Mouse (Mus musculus): ENCODE results near the gene Gm10153. TPM values are rescaled to one million over a fixed set of nuclear protein-coding genes. Genes with fewer than 3 reads are reported as not detected.
"Not testable (repeated sequence)": the region's sequence is repeated elsewhere in the genome, so short reads cannot be mapped to it uniquely, and the experiment has no call there.

The Gm10153 gene
- polyA plus RNA-seq, 1 experiment from 2014 or later = not detected

DNA sequence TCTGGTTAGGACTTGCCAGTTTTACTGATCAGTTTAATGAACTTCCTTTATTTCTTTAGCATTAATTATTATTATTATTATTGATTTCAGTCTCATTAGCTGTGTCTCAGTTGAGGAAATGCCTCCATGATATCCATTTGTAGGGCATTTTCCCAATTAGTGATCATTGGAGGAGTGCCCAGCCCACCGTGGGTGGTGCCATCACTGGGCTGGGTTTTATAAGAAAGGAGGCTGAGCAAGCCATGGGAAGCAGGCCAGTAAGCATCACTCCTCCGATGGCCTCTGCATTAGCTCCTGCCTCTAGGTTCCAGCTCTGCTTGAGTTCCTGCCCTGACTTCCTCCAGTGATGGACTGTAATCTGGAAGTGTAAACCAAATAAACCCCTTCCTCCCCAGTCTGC is 2.0 kb downstream of the Gm10153 start:
- 68% methylated on average over 2 of the region's 2 CpGs for WGBS
- H3K27ac ChIP-seq = no peak overlapping the region
- H3K9me3 ChIP-seq (ENCODE audit: control insufficient read depth, low read length) = no peaks in the 10 kb centered on the region

DNA sequence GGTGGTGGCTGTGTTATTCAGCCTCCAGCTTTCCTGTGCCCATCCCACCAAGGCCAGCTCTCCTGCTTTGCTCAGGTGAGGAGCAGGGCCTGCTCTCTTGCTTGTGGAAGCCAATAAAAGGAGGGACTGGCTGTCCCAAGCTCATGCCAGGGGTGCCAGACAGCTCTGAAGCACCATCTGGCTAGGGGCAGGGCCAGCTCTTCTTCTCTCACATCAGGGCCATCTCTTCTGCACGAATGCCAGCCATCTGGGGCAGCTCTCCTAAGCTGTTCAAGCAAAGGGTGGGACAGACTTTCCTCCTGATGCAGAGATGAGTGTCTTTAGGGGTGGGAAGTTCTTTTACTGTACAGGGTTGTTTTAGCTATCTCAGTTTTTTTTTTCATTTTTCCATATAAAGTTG is 9.2 kb downstream of the Gm10153 start:
- DNase-seq (ENCODE audit: low spot score) = no peak
- Histone ChIP-seq H3K4me3 (replicated peaks; ENCODE audit: low read length) (no peak overlapping the region), H3K9me3 (ENCODE audit: control insufficient read depth, low read length) (no peaks in the 10 kb centered on the region), H3K36me3 (replicated peaks; ENCODE audit: control insufficient read depth, insufficient read depth) (no peaks in the 10 kb centered on the region), H3K4me2 (replicated peaks) (no peak overlapping the region), H3K27ac (no peak overlapping the region), H3K9ac (no peak overlapping the region), H3K4me1 (replicated peaks; ENCODE audit: control insufficient read depth, insufficient read depth, low read length) (no peaks in the 10 kb centered on the region), H3K27me3 (ENCODE audit: control insufficient read depth, insufficient read depth, low read length) (no peaks in the 10 kb centered on the region)
- WGBS = 52% methylated on average over 1 of the region's 1 CpGs
- no peak for ATAC-seq (ENCODE audit: low FRiP score)

More for the DNA sequence above, 2.0 kb downstream of the Gm10153 start:
- no peak for DNase-seq (ENCODE audit: low spot score)
- Histone ChIP-seq H3K4me1 (replicated peaks; ENCODE audit: control insufficient read depth, insufficient read depth, low read length) (no peaks in the 10 kb centered on the region), H3K4me2 (replicated peaks) (no peak overlapping the region), H3K36me3 (replicated peaks; ENCODE audit: control insufficient read depth, insufficient read depth) (no peaks in the 10 kb centered on the region), H3K9ac (no peak overlapping the region), H3K27me3 (ENCODE audit: control insufficient read depth, insufficient read depth, low read length) (no peaks in the 10 kb centered on the region), H3K4me3 (replicated peaks; ENCODE audit: low read length) (no peak overlapping the region)
- ATAC-seq (ENCODE audit: low FRiP score) = no peak

- Histone ChIP-seq H3K36me3 (replicated peaks; ENCODE audit: control insufficient read depth, insufficient read depth) (no peaks in the 10 kb centered on the region), H3K4me3 (replicated peaks; ENCODE audit: low read length) (no peak overlapping the region), H3K4me1 (replicated peaks; ENCODE audit: control insufficient read depth, insufficient read depth, low read length) (no peaks in the 10 kb centered on the region), H3K9me3 (ENCODE audit: control insufficient read depth, low read length) (no peaks in the 10 kb centered on the region), H3K9ac (no peak overlapping the region), H3K27ac (no peak overlapping the region), H3K27me3 (ENCODE audit: control insufficient read depth, insufficient read depth, low read length) (no peaks in the 10 kb centered on the region), H3K4me2 (replicated peaks) (no peak overlapping the region)
- WGBS = 94% methylated on average over 1 of the region's 1 CpGs
- DNase-seq (ENCODE audit: low spot score) = no peak
- no peak for ATAC-seq (ENCODE audit: low FRiP score)
Measured at GRCm38 (mm10) chr7:142178685-142179084, 11.5 kb downstream of the Gm10153 start.

GRCm38 (mm10) chr7:142175905-142176304 is 14.3 kb downstream of the Gm10153 start, which contains the start of gene Krtap5-2:
Gene Krtap5-2, minus strand, starts transcription at chr7:142176005.
- not testable (repeated sequence) for H3K9ac ChIP-seq; H3K4me1 ChIP-seq (replicated peaks; ENCODE audit: control insufficient read depth, insufficient read depth, low read length); H3K9me3 ChIP-seq (ENCODE audit: control insufficient read depth, low read length); ATAC-seq (ENCODE audit: low FRiP score); H3K27ac ChIP-seq; H3K4me2 ChIP-seq (replicated peaks); DNase-seq (ENCODE audit: low spot score); H3K36me3 ChIP-seq (replicated peaks; ENCODE audit: control insufficient read depth, insufficient read depth); H3K27me3 ChIP-seq (ENCODE audit: control insufficient read depth, insufficient read depth, low read length); H3K4me3 ChIP-seq (replicated peaks; ENCODE audit: low read length)

GRCm38 (mm10) chr7:142169836-142170235 is 20.4 kb downstream of the Gm10153 start:
- Histone ChIP-seq H3K4me3 (replicated peaks; ENCODE audit: low read length) (no peak overlapping the region), H3K9ac (no peak overlapping the region), H3K9me3 (ENCODE audit: control insufficient read depth, low read length) (no peaks in the 10 kb centered on the region), H3K27me3 (ENCODE audit: control insufficient read depth, insufficient read depth, low read length) (no peaks in the 10 kb centered on the region), H3K27ac (no peak overlapping the region), H3K4me1 (replicated peaks; ENCODE audit: control insufficient read depth, insufficient read depth, low read length) (no peaks in the 10 kb centered on the region), H3K36me3 (replicated peaks; ENCODE audit: control insufficient read depth, insufficient read depth) (no peaks in the 10 kb centered on the region), H3K4me2 (replicated peaks) (no peak overlapping the region)
- DNase-seq (ENCODE audit: low spot score) = peak; percentile 72
- 49% methylated on average over 3 of the region's 3 CpGs for WGBS
- ATAC-seq (ENCODE audit: low FRiP score) = no peak

- not testable (repeated sequence) for H3K27me3 ChIP-seq (ENCODE audit: control insufficient read depth, insufficient read depth, low read length); H3K4me2 ChIP-seq (replicated peaks); H3K9ac ChIP-seq; ATAC-seq (ENCODE audit: low FRiP score); DNase-seq (ENCODE audit: low spot score); H3K4me1 ChIP-seq (replicated peaks; ENCODE audit: control insufficient read depth, insufficient read depth, low read length); H3K9me3 ChIP-seq (ENCODE audit: control insufficient read depth, low read length); H3K27ac ChIP-seq; H3K4me3 ChIP-seq (replicated peaks; ENCODE audit: low read length); H3K36me3 ChIP-seq (replicated peaks; ENCODE audit: control insufficient read depth, insufficient read depth)
Measured at GRCm38 (mm10) chr7:142165639-142166038, 24.6 kb downstream of the Gm10153 start, which contains the start of gene Gm4553. Gene Gm4553, minus strand, starts transcription at chr7:142165739.

GRCm38 (mm10) chr7:142159366-142159765 is 30.8 kb downstream of the Gm10153 start:
- Histone ChIP-seq H3K4me1 (replicated peaks; ENCODE audit: control insufficient read depth, insufficient read depth, low read length) (no peaks in the 10 kb centered on the region), H3K4me3 (replicated peaks; ENCODE audit: low read length) (no peak overlapping the region), H3K9ac (no peak overlapping the region), H3K9me3 (ENCODE audit: control insufficient read depth, low read length) (no peaks in the 10 kb centered on the region), H3K4me2 (replicated peaks) (no peak overlapping the region), H3K27ac (no peak overlapping the region), H3K36me3 (replicated peaks; ENCODE audit: control insufficient read depth, insufficient read depth) (no peaks in the 10 kb centered on the region), H3K27me3 (ENCODE audit: control insufficient read depth, insufficient read depth, low read length) (no peaks in the 10 kb centered on the region)
- ATAC-seq (ENCODE audit: low FRiP score) (no peak), DNase-seq (ENCODE audit: low spot score) (no peak)
- 93% methylated on average over 3 of the region's 3 CpGs for WGBS

- H3K27me3 ChIP-seq (ENCODE audit: control insufficient read depth, insufficient read depth, low read length); H3K4me1 ChIP-seq (replicated peaks; ENCODE audit: control insufficient read depth, insufficient read depth, low read length); H3K27ac ChIP-seq; H3K9ac ChIP-seq; H3K36me3 ChIP-seq (replicated peaks; ENCODE audit: control insufficient read depth, insufficient read depth); H3K4me2 ChIP-seq (replicated peaks); H3K9me3 ChIP-seq (ENCODE audit: control insufficient read depth, low read length); DNase-seq (ENCODE audit: low spot score); H3K4me3 ChIP-seq (replicated peaks; ENCODE audit: low read length); ATAC-seq (ENCODE audit: low FRiP score): not testable (repeated sequence)
- WGBS = 69% methylated on average over 2 of the region's 2 CpGs
Measured at GRCm38 (mm10) chr7:142157013-142157412, 33.2 kb downstream of the Gm10153 start, which contains the start of gene Gm29735. Gene Gm29735, minus strand, starts transcription at chr7:142157113.

DNA sequence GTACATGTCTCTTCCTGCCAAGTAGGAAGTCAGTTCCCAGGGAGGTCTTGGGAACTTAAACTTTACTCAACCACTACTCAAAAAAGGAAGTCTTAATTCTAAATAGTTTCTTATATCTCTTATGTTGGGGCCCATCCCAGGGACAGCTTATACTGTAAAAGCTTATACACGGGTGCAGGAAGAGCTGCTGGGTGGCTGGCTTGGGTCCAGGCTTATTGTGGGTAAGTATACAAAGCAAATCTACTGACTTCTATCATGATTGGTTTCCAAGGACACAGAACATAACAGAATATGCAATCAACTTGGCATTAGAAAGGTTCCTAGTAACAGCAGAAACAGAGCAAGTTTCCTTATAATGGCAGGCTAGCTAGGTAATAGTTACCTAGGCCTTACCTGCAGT is 34.9 kb downstream of the Gm10153 start:
- no peak for DNase-seq (ENCODE audit: low spot score)
- no peaks in the 10 kb centered on the region for H3K36me3 ChIP-seq (replicated peaks; ENCODE audit: control insufficient read depth, insufficient read depth)
- ATAC-seq (ENCODE audit: low FRiP score) = no peak
- H3K9me3 ChIP-seq (ENCODE audit: control insufficient read depth, low read length) = no peaks in the 10 kb centered on the region
- H3K9ac ChIP-seq = no peak overlapping the region
- 71% methylated on average over 1 of the region's 1 CpGs for WGBS
- H3K27me3 ChIP-seq (ENCODE audit: control insufficient read depth, insufficient read depth, low read length) = no peaks in the 10 kb centered on the region
- no peak overlapping the region for H3K4me2 ChIP-seq (replicated peaks)
- H3K4me1 ChIP-seq (replicated peaks; ENCODE audit: control insufficient read depth, insufficient read depth, low read length) = no peaks in the 10 kb centered on the region
- no peak overlapping the region for H3K27ac ChIP-seq
- H3K4me3 ChIP-seq (replicated peaks; ENCODE audit: low read length) = no peak overlapping the region

- Histone ChIP-seq H3K4me3 (replicated peaks; ENCODE audit: low read length) (no peak overlapping the region), H3K36me3 (replicated peaks; ENCODE audit: control insufficient read depth, insufficient read depth) (no peaks in the 10 kb centered on the region), H3K27ac (no peak overlapping the region), H3K4me1 (replicated peaks; ENCODE audit: control insufficient read depth, insufficient read depth, low read length) (no peaks in the 10 kb centered on the region), H3K4me2 (replicated peaks) (no peak overlapping the region), H3K9me3 (ENCODE audit: control insufficient read depth, low read length) (no peaks in the 10 kb centered on the region), H3K9ac (no peak overlapping the region), H3K27me3 (ENCODE audit: control insufficient read depth, insufficient read depth, low read length) (no peaks in the 10 kb centered on the region)
- ATAC-seq (ENCODE audit: low FRiP score) (no peak), DNase-seq (ENCODE audit: low spot score) (no peak)
- WGBS = 90% methylated on average over 4 of the region's 4 CpGs
Measured at GRCm38 (mm10) chr7:142152191-142152590, 38.0 kb downstream of the Gm10153 start.

All from hindbrain, embryonic 14.5 days (tissue).